Mouse (Mus musculus) erythroblast, embryonic 14.5 days (primary cell): ENCODE results near the gene Flrt1.

Experiments
- GATA1 ChIP-seq: IDR thresholded peaks from 2 replicates; pipeline ENCODE4 v1.6.1; 2012; ENCODE audit warnings: low read length, inconsistent platforms, mixed read lengths
- TAL1 ChIP-seq: IDR thresholded peaks from 3 replicates; pipeline ENCODE4 v1.6.1; 2012; ENCODE audit warnings: low read length, inconsistent platforms, mixed read lengths

GRCm38 (mm10) chr19:7092756-7093155 is 12.8 kb downstream of the Flrt1 start:
- TF ChIP-seq TAL1 (no peak), GATA1 (no peak)
